Mouse (Mus musculus): ENCODE results near the gene Il23a. TPM values are rescaled to one million over a fixed set of nuclear protein-coding genes. Genes with fewer than 3 reads are reported as not detected.
A peak's percentile ranks its signal among the peaks of the same experiment; 100 is the strongest.
"Not testable (repeated sequence)": the region's sequence is repeated elsewhere in the genome, so short reads cannot be mapped to it uniquely, and the experiment has no call there.

Gene Il23a
- polyA plus RNA-seq, 1 experiment from 2014 or later, result 0.12 TPM

- no peaks in the 10 kb centered on the region for H3K9me3 ChIP-seq (replicated peaks; ENCODE audit: control insufficient read depth, low read length)
- no peak overlapping the region for H3K27ac ChIP-seq (ENCODE audit: low read length)
- no peak overlapping the region for H3K4me2 ChIP-seq (ENCODE audit: low read depth, low read length)
- ATAC-seq (ENCODE audit: low read depth), result no peak
- no peaks in the 10 kb centered on the region for H3K27me3 ChIP-seq (ENCODE audit: control insufficient read depth, insufficient read depth, low read depth, low read length)
- H3K9ac ChIP-seq (ENCODE audit: low read depth, low read length), result no peak overlapping the region
- H3K4me1 ChIP-seq (ENCODE audit: control insufficient read depth, low read depth, low read length), result no peaks in the 10 kb centered on the region; the same call in 1 of the 2 replicates
- H3K36me3 ChIP-seq (ENCODE audit: control insufficient read depth, insufficient read depth), result peaks cover 34% of the 10 kb centered on the region
- WGBS (ENCODE audit: insufficient replicate concordance), result 70% methylated on average over 6 of the region's 6 CpGs
- no peak overlapping the region for H3K4me3 ChIP-seq (ENCODE audit: low read depth, low read length)
Observed at GRCm38 (mm10) chr10:128278158-128278557, 20.4 kb downstream of the Il23a start.

- not testable (repeated sequence) for H3K27me3 ChIP-seq (ENCODE audit: control insufficient read depth, insufficient read depth, low read depth, low read length); H3K4me1 ChIP-seq (ENCODE audit: control insufficient read depth, low read depth, low read length); H3K9me3 ChIP-seq (replicated peaks; ENCODE audit: control insufficient read depth, low read length); ATAC-seq (ENCODE audit: low read depth); H3K4me2 ChIP-seq (ENCODE audit: low read depth, low read length); H3K27ac ChIP-seq (ENCODE audit: low read length); H3K9ac ChIP-seq (ENCODE audit: low read depth, low read length); H3K4me3 ChIP-seq (ENCODE audit: low read depth, low read length)
- 88% methylated on average over 1 of the region's 1 CpGs for WGBS (ENCODE audit: insufficient replicate concordance)
- H3K36me3 ChIP-seq (ENCODE audit: control insufficient read depth, insufficient read depth), result peaks cover 17% of the 10 kb centered on the region
Observed at GRCm38 (mm10) chr10:128275374-128275773, 23.2 kb downstream of the Il23a start.

- peaks cover 12% of the 10 kb centered on the region for H3K4me1 ChIP-seq (ENCODE audit: control insufficient read depth, low read depth, low read length)
- not testable (repeated sequence) for H3K4me3 ChIP-seq (ENCODE audit: low read depth, low read length); H3K27ac ChIP-seq (ENCODE audit: low read length); H3K4me2 ChIP-seq (ENCODE audit: low read depth, low read length); H3K36me3 ChIP-seq (ENCODE audit: control insufficient read depth, insufficient read depth); ATAC-seq (ENCODE audit: low read depth); H3K9ac ChIP-seq (ENCODE audit: low read depth, low read length); H3K9me3 ChIP-seq (replicated peaks; ENCODE audit: control insufficient read depth, low read length); H3K27me3 ChIP-seq (ENCODE audit: control insufficient read depth, insufficient read depth, low read depth, low read length)
- WGBS (ENCODE audit: insufficient replicate concordance), result 80% methylated on average over 4 of the region's 7 CpGs
Observed at GRCm38 (mm10) chr10:128272819-128273439, 25.6 kb downstream of the Il23a start.

GRCm38 (mm10) chr10:128271883-128272282 lies 26.7 kb downstream of the Il23a start:
- Histone ChIP-seq H3K4me3 (ENCODE audit: low read depth, low read length) (no peak overlapping the region), H3K27me3 (ENCODE audit: control insufficient read depth, insufficient read depth, low read depth, low read length) (no peaks in the 10 kb centered on the region), H3K9me3 (replicated peaks; ENCODE audit: control insufficient read depth, low read length) (no peaks in the 10 kb centered on the region), H3K9ac (ENCODE audit: low read depth, low read length) (no peak overlapping the region), H3K4me1 (ENCODE audit: control insufficient read depth, low read depth, low read length) (peaks cover 12% of the 10 kb centered on the region), H3K36me3 (ENCODE audit: control insufficient read depth, insufficient read depth) (peaks cover under 1% of the 10 kb centered on the region; the same call in 1 of the 2 replicates), H3K4me2 (ENCODE audit: low read depth, low read length) (no peak overlapping the region), H3K27ac (ENCODE audit: low read length) (no peak overlapping the region)
- WGBS (ENCODE audit: insufficient replicate concordance), result 56% methylated on average over 2 of the region's 2 CpGs
- no peak for ATAC-seq (ENCODE audit: low read depth)

GRCm38 (mm10) chr10:128270866-128271265 lies 27.7 kb downstream of the Il23a start:
- H3K36me3 ChIP-seq (ENCODE audit: control insufficient read depth, insufficient read depth), result no peaks in the 10 kb centered on the region
- H3K4me3 ChIP-seq (ENCODE audit: low read depth, low read length), result peak overlapping the region; percentile 82
- peak overlapping the region; percentile 63 for H3K4me2 ChIP-seq (ENCODE audit: low read depth, low read length)
- no peaks in the 10 kb centered on the region for H3K27me3 ChIP-seq (ENCODE audit: control insufficient read depth, insufficient read depth, low read depth, low read length)
- H3K4me1 ChIP-seq (ENCODE audit: control insufficient read depth, low read depth, low read length), result peaks cover 12% of the 10 kb centered on the region
- 37% methylated on average over 7 of the region's 7 CpGs for WGBS (ENCODE audit: insufficient replicate concordance)
- H3K9ac ChIP-seq (ENCODE audit: low read depth, low read length), result peak overlapping the region; percentile 88
- H3K27ac ChIP-seq (ENCODE audit: low read length), result peak overlapping the region; percentile 56
- no peaks in the 10 kb centered on the region for H3K9me3 ChIP-seq (replicated peaks; ENCODE audit: control insufficient read depth, low read length)
- no peak for ATAC-seq (ENCODE audit: low read depth)

GRCm38 (mm10) chr10:128270287-128270841 lies 28.2 kb downstream of the Il23a start, which contains the start of gene Stat2:
Stat2 (plus strand) TSS chr10:128270559.
- no peaks in the 10 kb centered on the region for H3K9me3 ChIP-seq (replicated peaks; ENCODE audit: control insufficient read depth, low read length)
- peak within 1 kb of the TSS; percentile 88 for H3K9ac ChIP-seq (ENCODE audit: low read depth, low read length)
- peak within 1 kb of the TSS; percentile 76 for H3K27ac ChIP-seq (ENCODE audit: low read length)
- peak within 1 kb of the TSS; percentile 95 for H3K4me2 ChIP-seq (ENCODE audit: low read depth, low read length)
- no peaks in the 10 kb centered on the region for H3K27me3 ChIP-seq (ENCODE audit: control insufficient read depth, insufficient read depth, low read depth, low read length)
- H3K4me1 ChIP-seq (ENCODE audit: control insufficient read depth, low read depth, low read length), result peaks cover 12% of the 10 kb centered on the region
- peak within 1 kb of the TSS; percentile 82 for H3K4me3 ChIP-seq (ENCODE audit: low read depth, low read length)
- H3K36me3 ChIP-seq (ENCODE audit: control insufficient read depth, insufficient read depth), result no peaks in the 10 kb centered on the region
- peak; percentile 98 for ATAC-seq (ENCODE audit: low read depth)
- 0% methylated on average over 43 of the region's 43 CpGs for WGBS (ENCODE audit: insufficient replicate concordance)

GRCm38 (mm10) chr10:128269206-128269910 lies 29.2 kb downstream of the Il23a start:
- H3K4me1 ChIP-seq (ENCODE audit: control insufficient read depth, low read depth, low read length), result peaks cover 12% of the 10 kb centered on the region
- no peak for ATAC-seq (ENCODE audit: low read depth)
- H3K36me3 ChIP-seq (ENCODE audit: control insufficient read depth, insufficient read depth), result no peaks in the 10 kb centered on the region
- H3K9me3 ChIP-seq (replicated peaks; ENCODE audit: control insufficient read depth, low read length), result no peaks in the 10 kb centered on the region
- WGBS (ENCODE audit: insufficient replicate concordance), result 76% methylated on average over 16 of the region's 16 CpGs
- peak overlapping the region; percentile 76 for H3K27ac ChIP-seq (ENCODE audit: low read length)
- peak overlapping the region; percentile 76 for H3K9ac ChIP-seq (ENCODE audit: low read depth, low read length)
- peak overlapping the region; percentile 95 for H3K4me2 ChIP-seq (ENCODE audit: low read depth, low read length)
- no peaks in the 10 kb centered on the region for H3K27me3 ChIP-seq (ENCODE audit: control insufficient read depth, insufficient read depth, low read depth, low read length)
- peak overlapping the region; percentile 82 for H3K4me3 ChIP-seq (ENCODE audit: low read depth, low read length)

- H3K36me3 ChIP-seq (ENCODE audit: control insufficient read depth, insufficient read depth), result no peaks in the 10 kb centered on the region
- no peaks in the 10 kb centered on the region for H3K27me3 ChIP-seq (ENCODE audit: control insufficient read depth, insufficient read depth, low read depth, low read length)
- H3K4me2 ChIP-seq (ENCODE audit: low read depth, low read length), result peak within 1 kb of the TSS; percentile 95
- no peaks in the 10 kb centered on the region for H3K9me3 ChIP-seq (replicated peaks; ENCODE audit: control insufficient read depth, low read length)
- 72% methylated on average over 6 of the region's 6 CpGs for WGBS (ENCODE audit: insufficient replicate concordance)
- H3K9ac ChIP-seq (ENCODE audit: low read depth, low read length), result peak within 1 kb of the TSS; percentile 76
- ATAC-seq (ENCODE audit: low read depth), result peak; percentile 35
- H3K4me1 ChIP-seq (ENCODE audit: control insufficient read depth, low read depth, low read length), result peaks cover 12% of the 10 kb centered on the region
- peak within 1 kb of the TSS; percentile 82 for H3K4me3 ChIP-seq (ENCODE audit: low read depth, low read length)
- peak within 1 kb of the TSS; percentile 76 for H3K27ac ChIP-seq (ENCODE audit: low read length)
Observed at GRCm38 (mm10) chr10:128268371-128268770, 30.2 kb downstream of the Il23a start, which contains the start of gene Apof. Apof (plus strand) TSS chr10:128268671.
